Mouse (Mus musculus): ENCODE data around the gene Polr3h. TPM values are rescaled to one million over a fixed set of nuclear protein-coding genes. Genes with fewer than 3 reads are reported as not detected.

Polr3h gene
- total RNA-seq, 1 experiment from 2014 or later = 64.6 TPM

- ATAC-seq (replicated peaks; ENCODE audit: low read depth, poor library complexity, severe bottlenecking) = no peak
Observed at GRCm38 (mm10) chr15:81950716-81951115, 24.7 kb upstream of the Polr3h start.

- ATAC-seq (replicated peaks; ENCODE audit: low read depth, poor library complexity, severe bottlenecking) = no peak
Observed at GRCm38 (mm10) chr15:81949476-81950131, 23.6 kb upstream of the Polr3h start.

GRCm38 (mm10) chr15:81949076-81949475, 23.0 kb upstream of the Polr3h start:
- ATAC-seq (replicated peaks; ENCODE audit: low read depth, poor library complexity, severe bottlenecking) = no peak

GRCm38 (mm10) chr15:81943176-81943749, 17.2 kb upstream of the Polr3h start:
- ATAC-seq (replicated peaks; ENCODE audit: low read depth, poor library complexity, severe bottlenecking) = no peak

- ATAC-seq (replicated peaks; ENCODE audit: low read depth, poor library complexity, severe bottlenecking) = no peak
Observed at GRCm38 (mm10) chr15:81941010-81941409, 15.0 kb upstream of the Polr3h start.

GRCm38 (mm10) chr15:81940219-81940618, 14.2 kb upstream of the Polr3h start:
- no peak for ATAC-seq (replicated peaks; ENCODE audit: low read depth, poor library complexity, severe bottlenecking)

- no peak for ATAC-seq (replicated peaks; ENCODE audit: low read depth, poor library complexity, severe bottlenecking)
Observed at GRCm38 (mm10) chr15:81939774-81940173, 13.7 kb upstream of the Polr3h start.

GRCm38 (mm10) chr15:81939157-81939715, 13.2 kb upstream of the Polr3h start:
- no peak for ATAC-seq (replicated peaks; ENCODE audit: low read depth, poor library complexity, severe bottlenecking)

- ATAC-seq (replicated peaks; ENCODE audit: low read depth, poor library complexity, severe bottlenecking) = 0 out of 2 replicates have a peak, but pooled peaks have one; percentile 58
Observed at GRCm38 (mm10) chr15:81938246-81938645, 12.2 kb upstream of the Polr3h start.

- ATAC-seq (replicated peaks; ENCODE audit: low read depth, poor library complexity, severe bottlenecking) = 0 out of 2 replicates have a peak, but pooled peaks have one; percentile 3
Observed at GRCm38 (mm10) chr15:81937098-81937972, 11.3 kb upstream of the Polr3h start.

- no peak for ATAC-seq (replicated peaks; ENCODE audit: low read depth, poor library complexity, severe bottlenecking)
Observed at GRCm38 (mm10) chr15:81936679-81937078, 10.6 kb upstream of the Polr3h start, which contains the start of gene Csdc2. TSS of gene Csdc2 (plus strand) at chr15:81936759.

- ATAC-seq (replicated peaks; ENCODE audit: low read depth, poor library complexity, severe bottlenecking) = no peak
Observed at GRCm38 (mm10) chr15:81935869-81936637, 10.0 kb upstream of the Polr3h start.

GRCm38 (mm10) chr15:81933986-81934385, 7.9 kb upstream of the Polr3h start:
- ATAC-seq (replicated peaks; ENCODE audit: low read depth, poor library complexity, severe bottlenecking) = peak; percentile 34; the same call in 1 of the 2 replicates

- peak; percentile 54 for ATAC-seq (replicated peaks; ENCODE audit: low read depth, poor library complexity, severe bottlenecking)
Observed at GRCm38 (mm10) chr15:81932951-81933470, 7.0 kb upstream of the Polr3h start.

- ATAC-seq (replicated peaks; ENCODE audit: low read depth, poor library complexity, severe bottlenecking) = peak; percentile 17
Observed at GRCm38 (mm10) chr15:81928277-81928676, 2.2 kb upstream of the Polr3h start.

- 0 out of 2 replicates have a peak, but pooled peaks have one; percentile 10 for ATAC-seq (replicated peaks; ENCODE audit: low read depth, poor library complexity, severe bottlenecking)
Observed at GRCm38 (mm10) chr15:81927741-81928140, 1.7 kb upstream of the Polr3h start.

GRCm38 (mm10) chr15:81926446-81926822, 394 bp upstream of the Polr3h start:
- no peak for ATAC-seq (replicated peaks; ENCODE audit: low read depth, poor library complexity, severe bottlenecking)

- ATAC-seq (replicated peaks; ENCODE audit: low read depth, poor library complexity, severe bottlenecking) = no peak
Observed at GRCm38 (mm10) chr15:81924933-81925332, 1.1 kb downstream of the Polr3h start.

GRCm38 (mm10) chr15:81921255-81921654, 4.8 kb downstream of the Polr3h start:
- ATAC-seq (replicated peaks; ENCODE audit: low read depth, poor library complexity, severe bottlenecking) = no peak
